Mouse (Mus musculus) CH12.LX (cell line): ENCODE results near the gene Smurf2. TPM values are rescaled to one million over a fixed set of nuclear protein-coding genes. Genes with fewer than 3 reads are reported as not detected.

Source experiments
- DNase-seq: peaks from one replicate; pipeline ENCODE4 v3.0.0-alpha.2; 2013; ENCODE audit errors: extremely low read depth
- H3K27ac ChIP-seq: 2 replicates; pipeline ENCODE4 v1.5.1; 2012; ENCODE audit warnings: low read depth, mild to moderate bottlenecking, control low read depth, moderate library complexity; ENCODE audit not compliant: insufficient read depth
- H3K27me3 ChIP-seq: replicated peaks from 2 replicates; pipeline ENCODE3; 2012; ENCODE audit warnings: inconsistent platforms
- H3K36me3 ChIP-seq, 2 experiments: replicated peaks in 1 of 2; 2 replicates each; pipeline versions ENCODE3 to v1.6.1; 2012; ENCODE audit warnings: inconsistent platforms in 1 of 2, low read length in 1 of 2, mild to moderate bottlenecking in 1 of 2, mixed read lengths in 1 of 2, moderate library complexity in 1 of 2; ENCODE audit not compliant: control insufficient read depth in 1 of 2, insufficient read depth in 1 of 2
- H3K4me1 ChIP-seq, 2 experiments: 2 replicates each; pipeline ENCODE4 v1.6.1; 2012; ENCODE audit warnings: inconsistent platforms in 1 of 2, moderate library complexity in 1 of 2; ENCODE audit not compliant: insufficient read depth in 2 of 2, control insufficient read depth in 1 of 2
- H3K4me2 ChIP-seq: 2 replicates; pipeline ENCODE4 v1.6.1; 2012; ENCODE audit warnings: low read depth, mild to moderate bottlenecking, control low read depth; ENCODE audit not compliant: poor library complexity, insufficient read depth, severe bottlenecking
- H3K4me3 ChIP-seq, 3 experiments: fragments of 150-350 bp in 1 of 3; sonication (generic) in 1 of 3; replicated peaks in 1 of 3; 2 replicates each; pipeline versions ENCODE3 to v1.5.1; 2011 to 2012; ENCODE audit warnings: low read depth in 2 of 3, low read length in 2 of 3, mild to moderate bottlenecking in 2 of 3, moderate library complexity in 2 of 3, control low read depth in 1 of 3, improper control_type of control experiment in 1 of 3, inconsistent platforms in 1 of 3, mixed read lengths in 1 of 3; ENCODE audit not compliant: poor library complexity in 1 of 3
- H3K79me2 ChIP-seq: replicated peaks from 2 replicates; pipeline ENCODE4 v1.6.1; 2012; ENCODE audit warnings: mild to moderate bottlenecking, moderate library complexity; ENCODE audit not compliant: control insufficient read depth, poor library complexity, insufficient read depth, severe bottlenecking; ENCODE audit errors: extremely low read depth
- H3K9ac ChIP-seq: 2 replicates; pipeline ENCODE4 v1.6.1; 2012; ENCODE audit warnings: low read depth, mild to moderate bottlenecking, control low read depth, moderate library complexity; ENCODE audit not compliant: insufficient read depth
- H3K9me3 ChIP-seq: replicated peaks from 2 replicates; pipeline ENCODE3; 2012; ENCODE audit warnings: low read length, inconsistent platforms, mixed read lengths
- BHLHE40 ChIP-seq: IDR thresholded peaks from 2 replicates; pipeline ENCODE4 v1.6.1; 2011; ENCODE audit warnings: mild to moderate bottlenecking, low read depth, low read length, improper control_type of control experiment
- CHD2 ChIP-seq: IDR thresholded peaks from 2 replicates; pipeline ENCODE4 v1.6.1; 2011; ENCODE audit warnings: low read length, improper control_type of control experiment
- CTCF ChIP-seq, 2 experiments: IDR thresholded peaks in 1 of 2; conservative IDR thresholded peaks in 1 of 2; 2 replicates each; pipeline ENCODE4 v1.5.1; 2011 to 2012; ENCODE audit warnings: low read depth in 2 of 2, low read length in 2 of 2, improper control_type of control experiment in 1 of 2, inconsistent platforms in 1 of 2, mild to moderate bottlenecking in 1 of 2, moderate library complexity in 1 of 2
- E2F4 ChIP-seq: IDR thresholded peaks from 2 replicates; pipeline ENCODE4 v1.6.1; 2011; ENCODE audit warnings: low read depth, low read length, improper control_type of control experiment; ENCODE audit not compliant: insufficient replicate concordance
- ETS1 ChIP-seq: conservative IDR thresholded peaks from 2 replicates; pipeline ENCODE4 v1.6.1; 2012; ENCODE audit warnings: low read depth, mild to moderate bottlenecking, inconsistent platforms, low read length, improper control_type of control experiment, moderate library complexity
- GABPA ChIP-seq: IDR thresholded peaks from 2 replicates; pipeline ENCODE4 v1.6.1; 2012; ENCODE audit warnings: low read depth, low read length, improper control_type of control experiment, inconsistent platforms; ENCODE audit not compliant: insufficient replicate concordance
- HCFC1 ChIP-seq: IDR thresholded peaks from 2 replicates; pipeline ENCODE4 v1.6.1; 2012; ENCODE audit warnings: low read depth, mild to moderate bottlenecking, inconsistent platforms, low read length, improper control_type of control experiment
- IRF4 ChIP-seq: IDR thresholded peaks from 2 replicates; pipeline ENCODE4 v1.6.1; 2014; ENCODE audit warnings: low read depth, mild to moderate bottlenecking, inconsistent platforms, low read length, improper control_type of control experiment
- MAFK ChIP-seq: IDR thresholded peaks from 2 replicates; pipeline ENCODE4 v1.6.1; 2011; ENCODE audit warnings: low read length, improper control_type of control experiment; ENCODE audit not compliant: insufficient replicate concordance
- MAX ChIP-seq: IDR thresholded peaks from 2 replicates; pipeline ENCODE4 v1.6.1; 2011; ENCODE audit warnings: low read length, improper control_type of control experiment
- MYC ChIP-seq: IDR thresholded peaks from 2 replicates; pipeline ENCODE4 v1.6.1; 2011; ENCODE audit warnings: low read depth, mild to moderate bottlenecking, improper control_type of control experiment, low read length
- NELFE ChIP-seq: IDR thresholded peaks from 2 replicates; pipeline ENCODE4 v1.6.1; 2011; ENCODE audit warnings: low read depth, low read length, improper control_type of control experiment
- NRF1 ChIP-seq: IDR thresholded peaks from 2 replicates; pipeline ENCODE4 v1.6.1; 2014; ENCODE audit warnings: low read depth, mild to moderate bottlenecking, inconsistent platforms, low read length, improper control_type of control experiment, moderate library complexity
- POLR2A ChIP-seq: IDR thresholded peaks from 2 replicates; pipeline ENCODE4 v1.6.1; 2011; ENCODE audit warnings: low read depth, mild to moderate bottlenecking, improper control_type of control experiment, low read length
- RAD21 ChIP-seq: IDR thresholded peaks from 2 replicates; pipeline ENCODE4 v1.6.1; 2011; ENCODE audit warnings: low read depth, mild to moderate bottlenecking, low read length, improper control_type of control experiment, moderate library complexity
- SIN3A ChIP-seq: IDR thresholded peaks from 2 replicates; pipeline ENCODE4 v1.6.1; 2012; ENCODE audit warnings: low read length, improper control_type of control experiment, inconsistent platforms
- USF1 ChIP-seq: IDR thresholded peaks from 2 replicates; pipeline ENCODE4 v1.6.1; 2014; ENCODE audit warnings: low read depth, mild to moderate bottlenecking, inconsistent platforms, low read length, improper control_type of control experiment
- ZMIZ1 ChIP-seq: IDR thresholded peaks from 2 replicates; pipeline ENCODE4 v1.6.1; 2012; ENCODE audit warnings: low read depth, mild to moderate bottlenecking, inconsistent platforms, low read length, improper control_type of control experiment
- ZNF384 ChIP-seq: IDR thresholded peaks from 2 replicates; pipeline ENCODE4 v1.6.1; 2012; ENCODE audit warnings: low read depth, low read length, improper control_type of control experiment, inconsistent platforms
- dilution Hi-C: fragments of 300-500 bp; cut with MboI; formaldehyde crosslinking; loops from 2 replicates; pipeline ENCODE4 v1.14.3; 2020; ENCODE audit warnings: low sequenced_read_pairs; ENCODE audit not compliant: extremely low pct_unique_long_range_greater_than_20kb, extremely low pct_ligation_motif_present
- in situ Hi-C: fragments of 300-500 bp; cut with MboI; formaldehyde crosslinking; loops from 3 replicates; pipeline ENCODE4 v1.14.3; 2019; ENCODE audit warnings: low sequenced_read_pairs, low pct_ligation_motif_present, low pct_unique_long_range_greater_than_20kb, mixed read lengths
- polyA plus RNA-seq: library from polyadenylated mRNA; unstranded; fragments of >175 nt; gene quantifications from 2 replicates; pipeline ENCODE4 v1.2.1, GENCODE M21; 2012; ENCODE audit warnings: low read depth; ENCODE audit not compliant: insufficient read length
- total RNA-seq, 2 experiments: library from RNA; depleted of rRNA; stranded (reverse); fragments of 300-350 nt in 1 of 2; fragments of >200 nt in 1 of 2; gene quantifications; 2 replicates each; pipeline ENCODE4 v1.2.3; 2012 to 2014

The Smurf2 gene
- total and polyA plus RNA-seq, 3 experiments: 10.8 to 13.2 (median 11.3) TPM

- Histone ChIP-seq H3K9ac (no peak overlapping the region), H3K4me1 (peaks cover 0 to 17% of the 10 kb centered on the region in 2 experiments; a peak in 2 of 4 replicates), H3K79me2 (peaks cover 19% of the 10 kb centered on the region), H3K27me3 (no peaks in the 10 kb centered on the region), H3K9me3 (no peaks in the 10 kb centered on the region), H3K36me3 (peaks cover 0 to 10% of the 10 kb centered on the region in 2 experiments), H3K4me2 (no peak overlapping the region), H3K27ac (no peak overlapping the region), H3K4me3 (no peak overlapping the region)
- DNase-seq: no peak
- dilution Hi-C loops (no loop called here), in situ Hi-C loops (no loop called here)
- TF ChIP-seq GABPA (no peak), ZMIZ1 (no peak), MAFK (no peak), RAD21 (no peak), E2F4 (no peak), SIN3A (no peak), POLR2A (no peak), MAX (no peak), MYC (no peak), HCFC1 (no peak), USF1 (no peak), NELFE (no peak), IRF4 (no peak)
Observed at GRCm38 (mm10) chr11:106907253-106907652, 13.3 kb downstream of the Smurf2 start.

GRCm38 (mm10) chr11:106905707-106906106 lies 14.8 kb downstream of the Smurf2 start:
- H3K4me3 ChIP-seq: no peak overlapping the region
- H3K9ac ChIP-seq: no peak overlapping the region
- no peak overlapping the region for H3K4me2 ChIP-seq
- in situ Hi-C loops (no loop called here), dilution Hi-C loops (no loop called here)
- H3K27me3 ChIP-seq: no peaks in the 10 kb centered on the region
- H3K79me2 ChIP-seq: peaks cover 13% of the 10 kb centered on the region
- H3K9me3 ChIP-seq: no peaks in the 10 kb centered on the region
- peaks cover 0 to 10% of the 10 kb centered on the region in 2 experiments for H3K36me3 ChIP-seq
- no peak for DNase-seq
- TF ChIP-seq IRF4: no peak
- TF ChIP-seq CHD2: no peak
- H3K4me1 ChIP-seq: peaks cover 3 to 17% of the 10 kb centered on the region in 2 experiments; a peak in 2 of 4 replicates
- no peak overlapping the region for H3K27ac ChIP-seq

- dilution Hi-C loops: no loop called here
Observed at GRCm38 (mm10) chr11:106899804-106900203, 20.7 kb downstream of the Smurf2 start.

More at GRCm38 (mm10) chr11:106899804-106900203, 20.7 kb downstream of the Smurf2 start:
- TF ChIP-seq ETS1: no peak
- peak; percentile 59 for TF ChIP-seq ZNF384
- no peak for TF ChIP-seq RAD21
- TF ChIP-seq NRF1: no peak
- no peak for TF ChIP-seq CTCF (conservative IDR thresholded peaks at IDR 0.05 in 1 of 2, IDR thresholded peaks at IDR 0.05 in 1 of 2; ENCODE audit: low read depth in 2 of 2, low read length in 2 of 2)
- TF ChIP-seq BHLHE40: no peak
- H3K79me2 ChIP-seq: peaks cover 8% of the 10 kb centered on the region; the same call in 1 of the 2 replicates
- no peak overlapping the region for H3K27ac ChIP-seq
- no peaks in the 10 kb centered on the region for H3K9me3 ChIP-seq
- H3K9ac ChIP-seq: no peak overlapping the region
- H3K4me3 ChIP-seq: no peak overlapping the region
- H3K4me2 ChIP-seq: no peak overlapping the region
- in situ Hi-C loops: loop anchor here (5.0 kb wide), 1 partner anchor 33 kb away; no protein-coding TSS in a partner anchor
- H3K4me1 ChIP-seq: peaks cover 3 to 5% of the 10 kb centered on the region in 2 experiments; a peak in 1 of 4 replicates
- peaks cover 0 to 2% of the 10 kb centered on the region in 2 experiments for H3K36me3 ChIP-seq
- no peak for DNase-seq
- no peaks in the 10 kb centered on the region for H3K27me3 ChIP-seq
